Mouse (Mus musculus): ENCODE results near the gene Trnp1. TPM values are rescaled to one million over a fixed set of nuclear protein-coding genes. Genes with fewer than 3 reads are reported as not detected.

Trnp1 gene
- total and polyA plus RNA-seq, 3 experiments: 1.6 TPM; not detected in 1

DNA sequence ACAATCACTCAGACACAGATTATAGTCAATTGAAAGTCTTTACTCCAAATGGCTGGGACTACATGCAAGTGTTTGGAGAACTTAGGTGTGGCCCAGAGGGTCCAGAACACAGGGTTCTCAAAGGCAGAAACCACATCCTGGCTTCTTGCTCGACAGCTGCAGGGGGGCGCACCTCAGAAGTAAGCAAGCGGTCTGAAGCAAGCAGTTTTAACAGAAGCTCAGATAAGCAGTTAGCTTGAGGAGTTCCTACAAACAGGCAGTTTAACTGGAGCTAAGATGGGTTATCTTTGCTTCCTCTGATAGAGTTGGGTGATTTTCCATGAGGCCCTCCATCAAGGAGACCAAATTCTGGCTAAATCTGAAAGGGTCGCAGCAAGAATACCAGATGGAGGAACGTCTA, 8.2 kb upstream of the Trnp1 start:
- H3K4me1 ChIP-seq (ENCODE audit: control insufficient read depth in 1 of 2, insufficient read depth in 2 of 2, low read length in 2 of 2): peaks cover 32 to 40% of the 10 kb centered on the region in 2 experiments
- peaks cover 0 to 32% of the 10 kb centered on the region in 2 experiments; a peak in 2 of 4 replicates for H3K36me3 ChIP-seq (ENCODE audit: control insufficient read depth in 1 of 2, insufficient read depth in 2 of 2, low read length in 2 of 2)
- peak overlapping the region; percentile 58 for H3K27ac ChIP-seq (ENCODE audit: control insufficient read depth, low read depth, low read length)
- H3K79me2 ChIP-seq (ENCODE audit: control insufficient read depth, insufficient read depth, low read length, poor library complexity): no peaks in the 10 kb centered on the region
- H3K4me3 ChIP-seq (ENCODE audit: control insufficient read depth in 1 of 2, insufficient read depth in 1 of 2, low read depth in 2 of 2, low read length in 2 of 2): peak overlapping the region in 1 of 2 experiments; percentile 34; a peak in 1 of 4 replicates
- H3K9me3 ChIP-seq (replicated peaks; ENCODE audit: insufficient read depth, low read length): no peaks in the 10 kb centered on the region
- H3K27me3 ChIP-seq (ENCODE audit: control insufficient read depth in 1 of 2, insufficient read depth in 2 of 2, low read length in 2 of 2): no peaks in the 10 kb centered on the region
- TF ChIP-seq TAL1 (IDR thresholded peaks at IDR 0.05; ENCODE audit: low read length) (no peak), GATA1 (IDR thresholded peaks at IDR 0.05; ENCODE audit: low read depth, low read length) (peak; percentile 73), ETS1 (IDR thresholded peaks at IDR 0.05; ENCODE audit: low read depth, low read length) (0 out of 2 replicates have a peak, but pooled peaks have one; percentile 48), RCOR1 (IDR thresholded peaks at IDR 0.05; ENCODE audit: low read depth, low read length) (peak; percentile 6; the same call in 1 of the 2 replicates), MYC (IDR thresholded peaks at IDR 0.05; ENCODE audit: low read depth, low read length) (no peak), CHD2 (IDR thresholded peaks at IDR 0.05; ENCODE audit: low read length) (no peak), CTCF (IDR thresholded peaks at IDR 0.05 in 2 of 3, conservative IDR thresholded peaks at IDR 0.05 in 1 of 3; ENCODE audit: control insufficient read depth in 1 of 3, insufficient read depth in 1 of 3, low read depth in 2 of 3, low read length in 3 of 3, poor library complexity in 1 of 3, severe bottlenecking in 1 of 3) (peak in 1 of 3 experiments; percentile 10; a peak in 3 of 6 replicates), POLR2AphosphoS5 (IDR thresholded peaks at IDR 0.05; ENCODE audit: borderline replicate concordance, low read depth, low read length) (no peak), MYB (IDR thresholded peaks at IDR 0.05; ENCODE audit: low read depth, low read length) (peak; percentile 96), TCF12 (IDR thresholded peaks at IDR 0.05; ENCODE audit: low read depth, low read length) (peak; percentile 68), EP300 (IDR thresholded peaks at IDR 0.05; ENCODE audit: low read depth in 1 of 2, low read length in 2 of 2) (peak; percentile 82 to 84)
- peak; percentile 70 for DNase-seq (ENCODE audit: low read depth, low spot score)
- H3K9ac ChIP-seq (ENCODE audit: control insufficient read depth, low read depth, low read length, poor library complexity, severe bottlenecking): peak overlapping the region; percentile 29; the same call in 1 of the 2 replicates

DNA sequence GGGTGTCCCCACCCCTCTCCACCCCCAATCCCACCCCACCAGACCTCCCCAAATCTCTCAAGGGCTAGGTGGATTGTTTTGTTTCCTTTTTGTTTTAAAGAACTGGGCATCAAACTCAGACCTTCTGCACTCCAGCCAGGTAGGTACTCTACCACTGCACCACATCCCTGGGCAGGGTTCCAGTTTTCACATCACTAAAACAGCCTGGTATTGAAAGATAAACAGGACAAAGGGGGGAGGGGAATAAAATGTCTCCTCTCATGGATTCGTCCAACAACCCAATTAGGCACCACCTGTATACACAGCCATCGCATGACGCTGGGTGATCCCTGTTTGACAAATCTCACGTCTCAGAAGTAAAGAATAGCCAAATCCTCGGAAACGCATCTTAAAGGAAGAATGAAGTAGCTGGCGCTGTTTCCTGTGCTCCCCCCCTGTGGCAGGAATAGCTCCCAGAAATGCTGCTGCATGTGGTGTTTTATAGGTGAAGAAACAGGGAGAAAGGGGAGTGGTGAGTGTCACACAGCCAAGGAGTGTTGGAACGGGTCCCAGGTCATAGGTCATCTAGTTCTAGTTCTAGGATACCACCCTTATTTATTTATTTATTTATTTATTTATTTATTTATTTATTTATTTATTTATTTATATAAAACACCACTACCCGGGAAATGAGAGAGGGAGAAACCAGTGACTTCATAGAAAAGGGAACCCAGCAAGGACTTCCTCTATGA, 6.6 kb upstream of the Trnp1 start:
- Histone ChIP-seq H3K36me3 (ENCODE audit: control insufficient read depth in 1 of 2, insufficient read depth in 2 of 2, low read length in 2 of 2) (peaks cover 0 to 32% of the 10 kb centered on the region in 2 experiments; a peak in 2 of 4 replicates), H3K79me2 (ENCODE audit: control insufficient read depth, insufficient read depth, low read length, poor library complexity) (no peaks in the 10 kb centered on the region), H3K27me3 (ENCODE audit: control insufficient read depth in 1 of 2, insufficient read depth in 2 of 2, low read length in 2 of 2) (no peaks in the 10 kb centered on the region), H3K9ac (ENCODE audit: control insufficient read depth, low read depth, low read length, poor library complexity, severe bottlenecking) (no peak overlapping the region; the same call in 1 of the 2 replicates), H3K9me3 (replicated peaks; ENCODE audit: insufficient read depth, low read length) (no peaks in the 10 kb centered on the region), H3K4me3 (ENCODE audit: control insufficient read depth in 1 of 2, insufficient read depth in 1 of 2, low read depth in 2 of 2, low read length in 2 of 2) (no peak overlapping the region), H3K27ac (ENCODE audit: control insufficient read depth, low read depth, low read length) (no peak overlapping the region; the same call in 1 of the 2 replicates), H3K4me1 (ENCODE audit: control insufficient read depth in 1 of 2, insufficient read depth in 2 of 2, low read length in 2 of 2) (peaks cover 32 to 44% of the 10 kb centered on the region in 2 experiments)
- TF ChIP-seq EP300 (IDR thresholded peaks at IDR 0.05; ENCODE audit: low read depth in 1 of 2, low read length in 2 of 2) (peak; percentile 65 to 77), ETS1 (IDR thresholded peaks at IDR 0.05; ENCODE audit: low read depth, low read length) (peak; percentile 47), GATA1 (IDR thresholded peaks at IDR 0.05; ENCODE audit: low read depth, low read length) (peak; percentile 29; the same call in 1 of the 2 replicates), RCOR1 (IDR thresholded peaks at IDR 0.05; ENCODE audit: low read depth, low read length) (0 out of 2 replicates have a peak, but pooled peaks have one; percentile 23), ZNF384 (IDR thresholded peaks at IDR 0.05; ENCODE audit: low read depth, low read length) (no peak), TAL1 (IDR thresholded peaks at IDR 0.05; ENCODE audit: low read length) (peak; percentile 49), NRF1 (IDR thresholded peaks at IDR 0.05; ENCODE audit: insufficient read depth, low read depth, low read length, poor library complexity, severe bottlenecking) (no peak), TCF12 (IDR thresholded peaks at IDR 0.05; ENCODE audit: low read depth, low read length) (peak; percentile 83), SIN3A (IDR thresholded peaks at IDR 0.05; ENCODE audit: low read length) (peak; percentile 33)
- DNase-seq (ENCODE audit: low read depth, low spot score): peak; percentile 52

Measured in MEL (cell line).